Mouse (Mus musculus): ENCODE measurements around the gene Tmem115.
"Not testable (repeated sequence)": the region's sequence is repeated elsewhere in the genome, so short reads cannot be mapped to it uniquely, and the experiment has no call there.

The Tmem115 gene

DNA sequence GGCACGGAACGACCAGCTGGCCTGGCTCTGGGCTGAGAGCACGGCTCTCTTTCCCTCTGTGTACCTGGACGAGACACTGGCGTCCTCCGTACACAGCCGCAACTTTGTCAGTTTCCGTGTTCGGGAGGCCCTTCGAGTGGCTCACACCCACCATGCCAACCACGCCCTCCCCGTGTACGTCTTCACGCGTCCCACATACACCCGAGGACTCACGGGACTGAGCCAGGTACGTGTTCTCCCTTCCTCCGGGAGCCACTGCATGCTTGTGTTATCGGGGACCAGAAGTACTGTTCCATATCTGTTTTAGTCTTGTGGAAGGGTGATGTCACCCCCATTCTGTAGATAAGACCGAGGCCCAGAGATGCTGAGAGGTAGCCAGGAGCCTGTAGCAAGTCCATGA, 37.1 kb downstream of the Tmem115 start:
- no peak for DNase-seq (ENCODE audit: low spot score in 2 of 2)

DNA sequence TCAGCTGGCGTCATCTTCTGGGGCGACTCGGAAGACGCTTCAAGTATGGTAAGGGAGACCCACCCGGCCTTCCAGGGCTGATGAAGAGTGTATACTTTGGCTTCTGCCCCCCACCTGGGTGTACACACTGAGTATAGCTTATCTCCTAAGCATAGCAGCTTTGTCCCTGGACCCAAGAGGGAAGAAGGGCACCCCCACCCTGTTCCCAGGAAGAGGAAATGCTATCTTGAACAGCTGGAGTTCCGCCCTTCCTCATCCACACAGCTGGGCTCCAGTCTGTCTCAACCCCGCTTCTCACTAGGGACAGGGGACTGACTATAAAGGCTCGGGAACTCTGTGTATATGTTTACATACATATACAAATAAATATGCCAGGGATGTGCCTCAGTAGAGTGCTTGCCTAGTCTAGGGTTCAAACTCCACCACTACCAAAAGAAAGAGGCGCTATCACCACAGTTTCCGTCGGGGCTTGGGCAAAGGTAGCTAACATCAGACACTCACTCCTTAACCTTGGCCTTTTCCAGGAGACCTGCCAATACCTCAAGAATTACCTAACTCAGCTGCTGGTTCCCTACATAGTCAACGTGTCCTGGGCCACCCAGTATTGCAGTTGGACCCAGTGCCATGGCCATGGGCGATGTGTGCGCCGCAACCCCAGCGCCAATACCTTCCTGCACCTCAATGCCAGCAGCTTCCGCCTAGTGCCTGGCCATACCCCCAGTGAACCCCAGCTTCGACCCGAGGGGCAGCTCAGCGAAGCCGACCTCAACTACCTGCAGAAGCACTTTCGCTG, 38.0 kb downstream of the Tmem115 start:
- no peak for DNase-seq (ENCODE audit: low spot score in 2 of 2)

DNA sequence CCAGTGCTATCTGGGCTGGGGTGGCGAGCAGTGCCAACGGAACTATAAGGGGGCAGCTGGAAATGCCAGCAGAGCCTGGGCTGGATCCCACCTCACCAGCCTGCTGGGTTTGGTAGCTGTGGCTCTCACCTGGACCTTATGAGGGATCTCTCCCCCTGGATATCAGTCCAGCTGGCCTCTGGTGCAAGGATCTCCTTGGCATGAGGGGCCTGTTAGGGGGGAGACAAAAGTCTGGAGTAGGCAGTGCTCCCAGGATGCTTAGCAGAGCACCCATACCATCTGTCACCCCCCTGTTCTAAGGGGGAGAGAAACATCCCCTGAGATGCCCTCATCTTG, 38.5 kb downstream of the Tmem115 start:
- DNase-seq (ENCODE audit: low spot score in 2 of 2), result no peak

DNA sequence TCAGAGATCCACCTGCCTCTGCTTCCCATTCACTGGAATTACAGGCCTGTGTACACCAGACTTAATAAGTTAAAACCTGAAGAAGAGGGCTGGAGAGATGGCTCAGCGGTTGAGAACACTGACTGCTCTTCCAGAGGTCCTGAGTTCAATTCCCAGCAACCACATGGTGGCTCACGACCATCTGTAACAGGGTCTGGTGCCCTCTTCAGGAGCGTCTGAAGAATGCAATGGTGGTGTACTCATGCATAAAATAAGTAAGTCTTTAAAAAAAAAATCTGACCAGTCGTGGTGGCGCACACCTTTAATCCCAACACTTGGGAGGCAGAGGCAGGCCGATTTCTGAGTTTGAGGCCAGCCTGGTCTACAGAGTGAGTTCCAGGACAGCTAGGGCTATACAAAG, 40.0 kb downstream of the Tmem115 start:
- DNase-seq (ENCODE audit: low spot score in 2 of 2), result not testable (repeated sequence)

DNA sequence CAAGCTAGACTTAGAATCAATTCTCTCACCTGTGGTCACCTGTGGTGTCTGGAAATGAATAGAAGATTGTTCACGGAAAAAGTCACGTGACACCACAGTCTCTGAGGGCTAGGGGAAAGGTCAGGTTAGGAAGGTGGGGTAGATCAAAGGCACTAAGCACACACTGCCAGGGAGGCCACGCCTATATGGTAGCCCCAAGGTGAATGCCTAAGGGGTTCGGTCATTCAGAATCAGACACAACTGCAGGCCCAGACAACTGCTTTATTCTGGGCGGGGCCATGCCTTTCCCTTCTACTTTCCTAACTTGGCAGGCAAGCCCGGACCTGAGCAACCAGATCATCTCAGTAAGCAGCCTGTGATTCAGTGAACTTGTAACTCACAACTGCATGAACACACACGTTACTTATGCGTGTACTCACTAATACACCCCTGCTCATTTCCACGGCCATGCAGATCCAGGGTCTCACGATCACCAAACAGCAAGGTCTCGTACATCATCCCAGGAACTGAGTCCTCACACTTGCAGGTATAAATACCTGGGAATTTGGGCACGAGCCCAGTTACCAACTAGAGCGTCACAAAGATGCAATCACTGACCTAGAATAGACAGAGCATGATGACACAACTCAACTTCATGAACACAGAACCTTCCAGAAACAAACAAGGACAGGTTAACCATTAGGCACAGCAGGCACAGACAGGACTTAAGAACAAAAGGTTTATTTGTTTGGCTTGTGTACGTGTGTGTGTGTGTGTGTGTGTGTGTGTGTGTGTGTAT, 42.0 kb downstream of the Tmem115 start:
- no peak for DNase-seq (ENCODE audit: low spot score in 2 of 2)

DNA sequence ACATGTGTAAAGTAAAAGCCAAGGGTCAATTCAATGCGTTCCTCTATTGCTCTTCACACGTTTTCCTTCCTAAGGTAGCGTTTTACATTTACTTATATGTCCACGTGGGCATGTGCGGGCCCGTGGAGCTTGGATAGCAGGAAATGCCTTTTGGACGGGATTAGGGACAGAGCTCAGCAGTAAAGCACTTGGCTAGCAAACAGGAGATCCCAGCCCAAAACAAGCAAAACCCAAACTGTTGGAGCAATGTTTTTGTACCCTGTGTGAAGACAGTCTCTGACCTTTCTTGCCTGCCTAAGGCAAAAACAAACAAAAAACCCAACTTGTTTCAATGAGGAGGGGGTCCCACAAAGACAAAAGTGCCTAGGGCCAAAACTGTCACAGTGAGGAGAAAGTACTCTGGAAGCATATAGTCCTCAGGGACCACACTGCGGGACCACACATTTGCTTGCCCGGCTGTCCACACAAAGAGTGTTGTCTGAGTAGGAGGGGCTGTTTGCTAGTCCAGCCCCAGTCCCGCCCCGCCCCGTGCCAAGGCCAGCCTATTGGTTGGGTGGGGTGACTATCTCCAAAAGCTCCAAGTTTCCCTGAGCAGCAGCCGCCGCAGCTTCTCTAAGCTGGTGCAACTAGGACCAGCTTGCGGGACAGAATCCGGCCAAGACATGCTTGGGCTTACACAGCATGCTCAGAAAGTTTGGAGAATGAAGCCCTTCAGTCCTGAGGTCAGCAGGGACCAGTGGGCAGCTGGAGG, 42.8 kb downstream of the Tmem115 start, which contains the start of gene Hyal1:
Gene Hyal1, plus strand, starts transcription at position 571 of the 751 bp plus-strand sequence.
- peak; percentile 51 to 56 for DNase-seq (ENCODE audit: low spot score in 2 of 2)

DNA sequence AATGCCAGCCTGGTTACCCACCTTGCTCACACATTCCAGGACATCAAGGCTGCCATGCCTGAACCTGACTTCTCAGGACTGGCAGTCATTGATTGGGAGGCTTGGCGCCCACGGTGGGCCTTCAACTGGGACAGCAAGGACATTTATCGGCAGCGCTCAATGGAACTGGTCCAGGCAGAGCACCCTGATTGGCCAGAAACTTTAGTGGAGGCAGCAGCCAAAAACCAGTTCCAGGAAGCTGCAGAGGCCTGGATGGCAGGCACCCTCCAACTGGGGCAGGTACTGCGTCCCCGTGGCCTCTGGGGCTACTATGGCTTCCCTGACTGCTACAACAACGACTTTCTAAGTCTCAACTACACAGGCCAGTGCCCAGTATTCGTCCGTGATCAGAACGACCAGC, 44.1 kb downstream of the Tmem115 start:
- DNase-seq (ENCODE audit: low spot score in 2 of 2), result no peak

DNA sequence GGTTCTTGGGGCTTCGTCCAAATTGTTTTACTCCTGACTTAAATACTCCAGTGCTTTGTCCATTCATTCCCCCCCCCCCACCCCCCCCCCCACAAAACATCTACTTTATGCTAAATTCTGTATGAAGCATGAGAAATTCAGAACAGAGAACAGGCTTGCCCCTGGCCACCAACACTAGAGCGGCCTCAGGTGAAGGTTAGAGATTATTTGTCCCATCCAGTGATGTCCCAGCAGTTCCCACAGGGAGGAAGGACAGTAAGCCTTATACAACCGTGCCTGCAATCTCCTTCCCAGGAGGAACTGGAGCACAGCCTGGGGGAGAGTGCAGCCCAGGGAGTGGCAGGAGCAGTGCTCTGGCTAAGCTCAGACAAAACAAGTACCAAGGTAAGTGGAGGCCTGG, 44.8 kb downstream of the Tmem115 start, which contains the start of gene Naa80:
Gene Naa80, plus strand, starts transcription at position 301 of the 400 bp plus-strand sequence.
- DNase-seq (ENCODE audit: low spot score in 2 of 2), result no peak

DNA sequence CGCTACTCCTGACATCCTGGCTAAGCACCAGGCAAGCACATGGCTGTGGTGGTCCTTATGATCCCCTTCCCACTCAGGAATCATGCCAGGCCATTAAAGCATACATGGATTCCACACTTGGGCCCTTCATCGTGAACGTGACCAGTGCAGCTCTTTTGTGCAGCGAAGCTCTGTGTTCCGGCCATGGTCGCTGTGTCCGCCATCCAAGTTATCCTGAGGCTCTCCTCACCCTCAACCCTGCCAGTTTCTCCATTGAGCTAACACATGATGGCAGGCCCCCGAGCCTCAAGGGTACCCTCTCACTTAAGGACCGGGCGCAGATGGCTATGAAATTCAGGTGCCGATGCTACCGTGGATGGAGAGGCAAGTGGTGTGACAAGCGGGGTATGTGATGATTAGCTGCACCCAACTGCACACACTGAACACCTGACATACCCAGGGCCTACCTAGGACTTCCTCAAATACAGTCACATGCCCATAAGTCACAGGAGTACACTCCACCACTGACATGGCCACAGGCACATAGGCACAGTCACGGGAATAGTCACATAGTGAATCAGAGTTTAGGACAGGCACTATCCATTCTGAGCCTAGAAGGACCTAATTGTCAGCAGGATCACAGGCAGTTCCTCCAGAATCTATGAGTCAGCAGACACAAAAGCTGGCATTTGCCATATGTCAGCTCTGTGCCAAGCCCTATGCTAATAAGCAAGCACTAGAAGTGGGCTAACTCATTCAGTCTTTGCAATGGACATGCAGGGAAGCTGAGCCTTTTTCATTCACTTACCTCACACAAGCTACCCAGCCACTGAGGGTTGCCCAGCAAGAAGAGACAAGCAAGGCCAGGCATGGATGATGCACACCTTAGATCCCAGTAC, 45.5 kb downstream of the Tmem115 start:
- no peak for DNase-seq (ENCODE audit: low spot score in 2 of 2)

DNA sequence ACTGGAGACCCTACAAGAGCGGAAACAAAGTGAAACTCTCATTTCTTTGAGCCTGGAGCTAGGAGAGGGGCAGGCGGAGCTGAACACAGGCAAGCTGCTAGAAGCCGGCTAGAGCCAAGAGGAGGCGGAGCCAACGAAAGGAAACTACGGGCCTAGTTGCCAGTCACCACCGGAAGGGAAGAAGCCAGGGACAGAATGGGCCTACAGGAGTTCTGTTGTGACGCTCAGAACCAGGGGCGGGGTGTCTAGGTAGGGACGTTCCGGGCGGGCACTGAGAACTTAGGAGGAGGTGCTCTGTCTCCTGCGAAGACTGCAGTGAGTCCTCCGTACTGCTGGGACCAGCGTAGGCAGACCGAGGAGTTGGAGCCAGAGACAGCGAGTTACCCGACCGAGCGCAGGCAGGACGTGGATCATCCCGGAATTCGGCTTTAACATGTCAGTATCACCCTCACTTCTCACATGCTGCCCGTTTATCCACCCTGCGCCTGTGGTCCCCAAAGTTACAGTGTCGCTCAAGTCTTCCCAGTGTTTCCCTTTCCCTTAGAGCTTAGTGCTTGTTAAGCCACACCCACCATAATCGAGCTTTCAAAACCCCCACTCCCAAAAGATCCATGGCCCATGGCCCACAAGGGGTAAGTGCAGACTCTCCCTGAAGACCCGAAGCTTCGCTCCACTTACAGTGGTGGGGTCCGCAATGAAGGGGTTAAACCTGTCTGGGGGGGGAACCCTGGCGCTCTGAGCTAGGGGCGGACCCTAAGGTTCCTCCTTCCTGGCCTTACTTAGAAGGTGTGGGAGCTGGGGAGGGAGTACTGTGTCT, 47.0 kb downstream of the Tmem115 start, which contains the start of gene Hyal3:
Gene Hyal3, plus strand, starts transcription at position 318 of the 817 bp plus-strand sequence.
- peak; percentile 69 to 73 for DNase-seq (ENCODE audit: low spot score in 2 of 2)

DNA sequence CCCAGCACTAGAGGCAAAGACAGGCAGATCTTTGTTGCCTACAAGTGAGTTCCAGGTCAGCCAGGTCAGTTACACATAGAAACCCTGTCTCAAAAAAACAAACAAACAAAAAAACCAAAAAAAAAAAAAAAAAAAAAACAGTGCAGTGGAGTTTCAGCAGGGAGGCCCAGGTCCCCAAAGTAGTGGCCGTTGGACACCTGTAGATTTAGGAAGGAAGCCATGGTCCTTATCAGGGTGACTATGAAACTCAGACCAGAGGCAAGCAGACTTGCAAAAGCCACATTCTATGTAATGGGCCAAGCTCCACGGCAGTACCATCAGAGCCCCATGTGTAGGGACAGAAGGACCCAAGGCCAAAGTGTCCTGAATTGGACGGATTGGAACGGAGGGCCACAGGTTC, 47.8 kb downstream of the Tmem115 start:
- DNase-seq (ENCODE audit: low spot score in 2 of 2), result no peak

DNA sequence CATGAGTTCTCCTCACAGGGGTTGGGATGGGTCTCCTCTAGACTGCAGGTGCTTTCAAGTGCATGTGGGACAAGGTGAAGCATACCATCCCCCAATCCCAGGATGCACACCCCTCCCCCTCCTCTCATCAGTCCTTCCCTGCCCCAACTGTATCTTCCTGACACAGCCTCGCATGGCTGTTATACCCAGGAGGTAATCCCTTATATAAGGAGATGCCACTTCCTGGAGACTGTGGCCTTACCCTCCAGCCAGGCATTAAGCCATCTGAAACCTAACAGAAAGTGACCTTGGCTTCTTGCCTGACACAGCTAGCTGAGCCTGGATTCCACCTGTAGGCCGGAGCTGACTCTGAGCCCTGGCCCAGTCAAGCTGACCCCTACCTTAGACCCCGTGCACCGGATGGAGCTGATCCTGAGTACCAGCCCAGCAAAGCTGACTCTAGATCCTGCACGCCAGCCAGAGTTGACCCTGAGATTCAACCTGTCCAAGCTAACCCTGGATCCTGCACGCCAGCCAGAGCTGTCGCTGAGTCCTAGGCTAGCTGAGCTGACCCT, 48.8 kb downstream of the Tmem115 start:
- no peak for DNase-seq (ENCODE audit: low spot score in 2 of 2)

DNA sequence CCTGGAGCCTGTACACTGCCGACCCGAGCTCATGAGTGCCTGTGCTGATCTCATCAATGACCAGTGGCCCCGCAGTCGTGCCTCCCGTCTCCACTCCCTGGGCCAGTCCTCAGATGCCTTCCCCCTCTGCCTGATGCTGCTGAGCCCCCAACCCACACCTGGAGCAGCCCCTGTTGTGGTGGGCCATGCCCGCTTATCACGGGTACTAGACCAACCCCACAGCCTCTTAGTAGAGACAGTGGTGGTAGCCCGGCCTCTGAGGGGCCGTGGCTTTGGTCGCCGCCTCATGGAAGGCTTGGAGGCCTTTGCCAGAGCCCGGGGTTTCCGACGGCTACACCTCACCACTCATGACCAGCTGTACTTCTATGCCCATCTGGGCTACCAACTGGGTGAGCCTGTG, 49.4 kb downstream of the Tmem115 start:
- DNase-seq (ENCODE audit: low spot score in 2 of 2), result no peak

DNA sequence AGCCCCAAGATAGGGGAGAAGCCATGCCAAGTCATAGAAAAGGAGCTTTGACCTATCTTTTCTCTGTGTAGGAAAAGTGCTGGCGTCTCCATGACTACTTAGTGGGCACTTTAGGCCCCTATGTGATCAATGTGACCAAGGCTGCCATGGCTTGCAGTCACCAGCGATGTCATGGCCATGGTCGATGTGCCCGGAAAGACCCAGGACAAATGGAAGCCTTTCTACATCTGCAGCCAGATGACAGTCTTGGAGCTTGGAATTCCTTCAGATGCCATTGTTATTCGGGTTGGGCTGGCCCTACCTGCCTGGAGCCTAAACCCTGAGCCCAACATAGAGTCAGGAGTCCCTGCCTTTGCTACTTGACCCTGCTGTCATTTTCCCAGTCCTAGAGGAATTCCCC, 52.8 kb downstream of the Tmem115 start:
- DNase-seq (ENCODE audit: low spot score in 2 of 2), result no peak

DNA sequence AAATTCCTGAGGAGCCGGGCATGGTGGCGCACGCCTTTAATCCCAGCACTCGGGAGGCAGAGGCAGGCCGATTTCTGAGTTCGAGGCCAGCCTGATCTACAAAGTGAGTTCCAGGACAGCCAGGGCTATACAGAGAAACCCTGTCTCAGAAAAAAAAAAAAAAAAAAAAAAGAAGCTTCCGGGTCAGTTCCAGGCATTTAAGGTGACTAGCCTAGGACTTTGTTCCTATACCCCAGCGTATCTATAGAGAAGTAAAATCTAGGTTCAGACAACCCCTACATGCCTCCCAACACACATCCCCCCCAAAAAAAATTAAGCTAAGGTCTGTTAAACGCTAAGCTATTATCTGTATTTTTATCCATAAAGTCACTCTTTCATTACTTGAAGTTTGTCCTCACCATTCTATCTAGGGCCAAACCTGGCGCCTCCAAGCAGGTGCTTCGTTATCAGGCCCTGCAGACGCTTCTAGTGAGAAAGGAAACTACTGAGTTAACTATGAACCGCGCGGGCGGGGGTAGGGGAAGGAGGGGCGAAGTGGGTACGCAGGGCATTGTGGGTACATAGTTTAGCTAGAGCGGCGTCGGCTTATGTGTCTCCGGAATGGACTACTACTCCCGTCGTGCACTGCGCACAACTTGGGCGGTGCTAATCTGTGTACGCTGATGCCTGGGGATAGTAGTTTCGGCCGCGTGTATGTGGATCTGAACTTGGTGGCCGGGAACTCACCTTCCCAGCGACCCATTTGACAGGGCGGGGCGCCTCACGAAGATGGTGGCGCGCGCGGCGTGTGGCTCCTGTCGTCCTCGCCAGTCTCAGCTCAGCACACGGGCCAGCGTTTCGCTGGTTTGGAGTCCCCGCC, 53.5 kb downstream of the Tmem115 start, which contains the start of gene Ifrd2:
Gene Ifrd2, plus strand, starts transcription at position 669 of the 859 bp plus-strand sequence.
- DNase-seq (ENCODE audit: low spot score in 2 of 2), result peak; percentile 94 to 95

DNA sequence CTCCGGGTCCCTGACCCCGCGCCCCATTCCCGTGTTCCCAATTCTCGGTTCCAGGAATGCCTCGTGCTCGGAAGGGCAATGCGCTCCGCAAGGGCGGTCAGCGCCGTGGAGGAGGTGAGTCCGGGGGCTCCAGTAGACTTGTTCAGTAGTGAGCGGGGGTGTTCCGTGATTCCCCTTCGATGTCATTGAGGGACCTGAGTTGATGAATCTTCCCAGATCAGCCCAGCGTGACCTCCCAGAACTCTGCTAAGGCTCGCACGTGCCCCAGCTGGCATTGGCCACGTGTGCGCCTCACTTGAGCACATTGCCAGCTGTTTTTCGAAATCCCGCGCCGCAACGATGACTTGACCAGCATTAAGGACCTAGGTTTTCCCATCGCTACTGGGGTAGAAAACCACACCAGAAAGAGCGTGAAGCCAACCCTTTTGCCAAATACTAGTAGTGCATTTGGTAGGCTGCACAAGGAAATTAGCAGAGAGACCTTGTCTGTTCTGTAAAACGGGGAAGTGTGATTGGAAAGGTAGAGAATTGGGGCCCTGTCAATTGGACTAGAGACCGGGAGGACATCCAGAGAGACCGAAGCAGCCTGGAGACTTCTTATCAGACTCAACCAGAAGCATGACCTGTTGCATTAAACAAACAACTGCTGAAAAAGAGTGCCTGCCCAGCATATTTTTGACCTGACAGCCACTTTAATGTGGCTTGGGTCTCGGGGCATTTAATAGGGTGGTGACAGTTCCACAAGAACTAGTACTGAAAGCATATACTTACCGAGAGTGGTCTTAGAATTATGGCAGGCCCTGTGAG, 54.3 kb downstream of the Tmem115 start:
- no peak for DNase-seq (ENCODE audit: low spot score in 2 of 2)
